Mouse (Mus musculus) induced T-regulatory cell, adult 2 months (primary cell): ENCODE measurements around the gene Upp1.
"Not testable (repeated sequence)": the region's sequence is repeated elsewhere in the genome, so short reads cannot be mapped to it uniquely, and the experiment has no call there.

Experiments
- DNase-seq: peaks from one replicate; pipeline ENCODE4 v3.0.0-alpha.2; 2012; ENCODE audit warnings: low read depth

Gene Upp1

GRCm38 (mm10) chr11:9118050-9118420 lies at the start of gene Upp1:
TSS of gene Upp1 (plus strand) at chr11:9118103.
- DNase-seq, result no peak

GRCm38 (mm10) chr11:9076444-9076843 lies 41.5 kb upstream of the Upp1 start:
- no peak for DNase-seq

GRCm38 (mm10) chr11:9113189-9113588 lies 4.7 kb upstream of the Upp1 start:
- no peak for DNase-seq

- DNase-seq, result no peak
These were observed 2.4 kb upstream of the Upp1 start for GRCm38 (mm10) chr11:9115367-9116120.

- no peak for DNase-seq
These were observed 1.8 kb upstream of the Upp1 start for GRCm38 (mm10) chr11:9116121-9116520.

- DNase-seq, result no peak
These were observed 987 bp upstream of the Upp1 start for GRCm38 (mm10) chr11:9116916-9117315.

- peak; percentile 9 for DNase-seq
These were observed 399 bp upstream of the Upp1 start for GRCm38 (mm10) chr11:9117358-9118049.

- no peak for DNase-seq
These were observed 668 bp downstream of the Upp1 start for GRCm38 (mm10) chr11:9118421-9119121.

- no peak for DNase-seq
These were observed 1.5 kb downstream of the Upp1 start for GRCm38 (mm10) chr11:9119231-9120020.

- DNase-seq, result no peak
These were observed 4.4 kb downstream of the Upp1 start for GRCm38 (mm10) chr11:9122315-9122714.

GRCm38 (mm10) chr11:9126373-9127107 lies 8.6 kb downstream of the Upp1 start:
- peak; percentile 12 for DNase-seq

GRCm38 (mm10) chr11:9128110-9128509 lies 10.2 kb downstream of the Upp1 start:
- no peak for DNase-seq

- DNase-seq, result no peak
These were observed 11.6 kb downstream of the Upp1 start for GRCm38 (mm10) chr11:9129528-9129927.

- DNase-seq, result no peak
These were observed 13.8 kb downstream of the Upp1 start for GRCm38 (mm10) chr11:9131688-9132087.

GRCm38 (mm10) chr11:9135589-9136246 lies 17.8 kb downstream of the Upp1 start:
- DNase-seq, result no peak

GRCm38 (mm10) chr11:9136471-9136870 lies 18.6 kb downstream of the Upp1 start:
- DNase-seq, result peak; percentile 72

GRCm38 (mm10) chr11:9145113-9145512 lies 27.2 kb downstream of the Upp1 start:
- DNase-seq, result no peak

- no peak for DNase-seq
These were observed 28.2 kb downstream of the Upp1 start for GRCm38 (mm10) chr11:9146115-9146514.

GRCm38 (mm10) chr11:9146683-9147082 lies 28.8 kb downstream of the Upp1 start:
- DNase-seq, result no peak

GRCm38 (mm10) chr11:9148206-9148605 lies 30.3 kb downstream of the Upp1 start:
- DNase-seq, result no peak

GRCm38 (mm10) chr11:9150403-9150802 lies 32.5 kb downstream of the Upp1 start:
- not testable (repeated sequence) for DNase-seq
